Mouse (Mus musculus): ENCODE measurements at regions not wholly inside any gene's neighbourhood (a gene's known extent, or its start where the extent isn't known, plus 50 kb on each side); places are given as distances from the start of the nearest gene placed in this dataset.
"Not testable (repeated sequence)": the region's sequence is repeated elsewhere in the genome, so short reads cannot be mapped to it uniquely, and the experiment has no call there.

DNA sequence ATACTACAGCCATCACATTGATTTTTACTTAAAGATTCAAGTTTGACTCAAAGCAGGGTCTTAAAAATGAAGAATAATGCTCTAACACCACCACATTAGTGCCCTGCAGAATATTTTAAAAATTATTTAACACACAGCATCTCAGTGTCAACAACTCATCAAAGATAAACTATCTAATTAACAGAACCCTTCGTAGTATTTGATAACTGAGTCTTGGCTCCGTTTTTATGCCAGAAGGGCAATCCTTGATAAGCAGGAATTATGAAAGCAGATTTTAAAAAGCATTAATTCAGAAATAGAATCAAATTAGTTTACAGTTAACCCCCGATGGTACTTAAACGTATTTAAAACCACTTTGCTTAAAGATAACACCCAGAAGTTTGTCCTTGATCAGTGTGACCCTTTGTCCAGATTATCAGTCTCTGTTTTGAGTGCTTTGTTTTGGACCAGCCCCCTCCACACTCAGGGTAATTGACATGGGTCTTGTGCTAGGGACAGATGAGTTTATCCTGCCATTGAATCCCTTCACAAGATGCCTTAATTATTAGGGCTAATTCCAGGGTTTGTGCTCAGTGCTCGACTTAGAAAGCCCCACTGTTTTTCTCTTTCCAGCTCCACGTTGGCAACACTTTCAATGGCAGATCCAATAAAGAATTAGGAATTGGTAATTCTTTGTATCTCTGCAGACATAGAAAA, 69.4 kb upstream of the Dph6 start:
- DNase-seq (ENCODE audit: low spot score in 2 of 2), result no peak

DNA sequence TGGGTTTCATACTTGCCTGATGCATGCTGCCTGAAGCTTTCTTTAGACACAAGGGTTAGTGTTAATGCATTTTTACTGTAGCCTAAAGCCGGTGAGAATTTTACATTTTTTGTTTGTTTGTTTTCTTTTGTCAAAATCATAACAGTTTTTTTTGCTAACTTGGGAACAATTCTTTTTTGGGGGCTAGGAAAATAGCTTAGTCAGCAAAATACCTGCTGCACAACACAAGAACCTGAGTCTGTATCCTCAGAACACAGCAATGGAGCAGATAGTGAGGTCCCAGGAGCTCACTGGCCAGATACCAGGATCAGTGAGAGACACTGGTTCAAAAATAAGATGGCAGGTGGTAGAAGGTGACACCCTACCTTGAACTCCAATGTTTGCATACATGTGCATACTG, 72.4 kb upstream of the Dph6 start:
- no peak for DNase-seq (ENCODE audit: low spot score in 2 of 2)

DNA sequence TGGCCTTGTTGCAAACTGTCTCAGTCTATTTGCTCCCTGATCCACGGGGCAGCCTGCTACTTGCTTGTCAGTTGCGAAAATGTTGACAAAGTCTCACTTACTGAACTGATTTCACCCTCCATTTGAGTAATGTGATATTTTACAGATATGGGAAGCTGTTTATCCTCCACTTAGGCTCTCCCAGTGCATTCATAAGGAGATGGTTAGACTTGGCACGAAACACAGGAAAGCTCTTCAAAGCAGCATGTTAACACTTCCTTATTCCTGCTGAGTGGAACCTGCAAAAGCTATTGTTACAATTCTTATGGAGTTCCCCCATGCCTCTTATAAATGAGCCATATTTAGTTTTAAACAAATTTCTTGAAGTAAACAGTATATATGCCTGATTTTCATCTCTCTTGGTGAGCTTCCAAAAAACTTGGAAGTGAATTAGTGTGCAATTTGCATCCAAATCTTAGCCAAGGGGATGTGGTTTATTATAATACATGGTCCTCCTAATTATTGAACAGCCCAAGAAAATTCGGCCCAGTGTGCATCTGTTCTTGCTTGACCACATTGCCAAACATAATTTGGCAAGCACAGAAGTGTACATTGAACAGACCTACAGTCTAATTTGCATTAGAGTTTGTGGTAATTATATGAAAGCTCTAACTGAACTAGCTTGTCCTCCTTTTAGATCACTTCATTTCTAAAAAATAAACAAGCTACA, 80.3 kb upstream of the Dph6 start:
- DNase-seq (ENCODE audit: low spot score in 2 of 2), result no peak

DNA sequence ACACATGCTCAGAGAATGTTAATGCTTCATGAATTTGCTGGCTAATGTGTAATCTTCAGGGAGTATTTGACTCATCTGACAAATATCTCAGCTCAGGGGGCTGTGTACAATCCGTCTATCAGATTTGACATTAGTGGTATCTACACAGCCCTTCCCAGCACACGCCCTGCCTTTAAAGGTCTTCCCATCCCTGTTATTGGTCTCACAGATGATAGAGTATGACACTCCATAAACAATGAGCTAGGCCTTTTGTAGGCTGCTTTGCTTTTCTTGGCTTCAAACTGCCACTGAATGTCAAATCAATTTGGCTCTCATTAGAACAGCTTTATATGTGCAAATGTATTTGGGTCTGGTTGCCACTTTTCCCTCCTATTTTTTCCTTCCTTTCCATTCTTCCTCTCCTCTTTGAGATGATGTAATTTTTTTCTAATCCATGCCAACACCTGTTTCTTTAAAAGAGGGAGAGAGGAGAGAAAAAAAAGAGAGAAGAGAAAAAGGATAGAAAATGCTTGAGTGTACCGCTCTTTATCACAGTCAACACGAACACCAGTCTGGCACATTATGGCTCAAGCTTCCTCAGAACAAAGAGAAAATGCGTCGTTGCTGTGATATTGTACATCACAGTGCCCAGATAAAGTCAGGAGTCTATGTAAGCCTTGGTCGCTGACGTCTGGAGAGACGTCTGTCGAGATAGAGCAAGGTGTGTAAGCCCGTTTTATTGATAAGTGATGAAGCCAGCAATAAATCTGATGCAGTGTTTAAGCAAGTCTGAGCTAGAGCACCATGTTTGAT, 84.9 kb upstream of the Dph6 start:
- DNase-seq (ENCODE audit: low spot score in 2 of 2), result no peak

DNA sequence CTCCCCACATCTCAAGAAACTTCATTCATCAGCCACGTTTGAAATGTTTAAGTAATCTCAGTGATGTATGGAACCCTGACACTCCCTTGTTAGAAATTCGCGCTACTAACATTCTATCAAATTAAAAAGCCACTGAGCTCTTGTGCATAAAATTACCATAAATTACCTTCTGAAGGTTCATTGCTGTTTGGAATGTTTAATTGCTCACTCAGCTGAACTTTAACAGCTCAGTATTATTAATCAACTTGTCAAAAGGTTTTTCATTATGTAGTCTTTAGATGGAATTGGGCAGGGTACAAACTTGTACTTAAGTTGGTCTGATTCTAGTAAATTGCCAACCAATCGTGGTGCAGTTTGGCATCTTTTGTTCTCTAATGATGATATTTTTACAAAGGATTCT, 108.5 kb upstream of the Dph6 start:
- DNase-seq (ENCODE audit: low spot score in 2 of 2), result no peak

DNA sequence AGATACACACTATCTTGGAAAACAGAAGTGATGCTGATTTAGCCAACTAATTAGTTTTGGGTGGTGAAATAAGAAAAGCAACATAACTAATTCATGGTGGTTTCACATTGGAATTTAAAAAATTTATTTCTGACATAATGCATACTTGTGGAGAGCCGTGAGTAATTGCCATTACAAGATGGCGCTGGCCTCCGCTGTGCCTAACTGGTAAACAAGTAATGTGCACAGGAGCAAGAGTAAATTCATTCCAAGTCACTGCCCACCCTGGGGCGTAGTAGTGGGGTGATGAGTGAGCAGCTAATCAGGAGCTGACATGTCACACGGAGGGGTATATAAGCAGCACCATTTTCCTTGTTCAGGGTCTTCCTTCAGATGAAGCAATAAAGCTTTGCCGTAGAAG, 119.0 kb upstream of the Dph6 start:
- DNase-seq (ENCODE audit: low spot score in 2 of 2), result not testable (repeated sequence)

DNA sequence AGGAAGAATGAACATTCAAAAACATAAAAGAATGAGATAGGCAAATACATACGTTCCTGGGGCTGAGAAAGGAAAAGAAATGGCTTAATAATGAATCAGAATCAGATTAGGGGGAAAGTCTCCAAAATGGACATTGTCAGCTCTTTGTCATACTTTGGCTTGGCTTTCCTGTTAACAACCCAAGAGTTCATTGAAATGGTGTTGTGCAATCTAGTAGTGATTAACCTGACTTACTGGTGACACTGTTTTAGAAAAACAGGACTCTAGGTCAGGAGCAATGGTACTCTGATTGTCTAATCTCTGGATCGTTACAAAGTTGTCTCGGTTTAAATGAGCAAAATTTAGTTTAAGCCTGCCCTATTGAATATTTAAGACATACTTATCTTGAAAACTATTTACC, 119.5 kb upstream of the Dph6 start:
- DNase-seq (ENCODE audit: low spot score in 2 of 2), result no peak

DNA sequence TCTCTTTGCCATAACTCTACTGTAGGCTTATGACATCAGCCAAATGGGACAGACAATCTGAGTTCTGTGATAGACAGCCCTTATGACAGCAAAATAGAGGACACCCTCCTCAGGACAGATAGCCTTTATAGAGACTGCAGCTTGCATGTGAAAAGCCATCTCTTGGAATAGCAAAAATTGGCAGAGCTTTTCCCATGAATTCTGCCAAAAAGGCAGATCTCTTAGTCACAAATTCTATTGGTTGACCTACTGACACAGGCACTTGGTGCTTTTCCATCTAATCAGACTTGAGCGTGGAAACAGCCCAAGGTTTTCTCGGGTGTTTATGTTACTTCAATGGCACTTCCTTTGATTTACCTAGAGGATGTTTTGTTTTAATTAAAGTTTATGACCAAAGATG, 120.8 kb upstream of the Dph6 start:
- no peak for DNase-seq (ENCODE audit: low spot score in 2 of 2)

DNA sequence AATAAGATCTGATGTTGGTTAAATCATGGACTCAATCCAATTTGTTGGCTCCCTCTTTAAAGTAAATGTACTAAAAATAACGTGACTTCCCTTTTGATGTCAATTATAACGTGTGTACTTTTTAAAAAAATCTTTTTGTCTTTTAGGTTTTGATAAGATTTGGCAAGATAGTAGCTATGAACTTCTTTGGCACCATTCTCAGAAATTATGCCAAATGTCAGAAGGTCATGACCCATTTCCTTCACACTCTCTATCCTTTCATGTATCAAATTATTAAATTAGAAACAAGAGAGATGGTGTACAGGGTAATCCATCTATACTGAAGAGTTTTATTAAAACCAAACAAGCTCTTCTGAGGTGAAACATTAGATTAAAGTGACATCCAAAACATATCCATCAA, 121.4 kb upstream of the Dph6 start:
- DNase-seq (ENCODE audit: low spot score in 2 of 2), result no peak

DNA sequence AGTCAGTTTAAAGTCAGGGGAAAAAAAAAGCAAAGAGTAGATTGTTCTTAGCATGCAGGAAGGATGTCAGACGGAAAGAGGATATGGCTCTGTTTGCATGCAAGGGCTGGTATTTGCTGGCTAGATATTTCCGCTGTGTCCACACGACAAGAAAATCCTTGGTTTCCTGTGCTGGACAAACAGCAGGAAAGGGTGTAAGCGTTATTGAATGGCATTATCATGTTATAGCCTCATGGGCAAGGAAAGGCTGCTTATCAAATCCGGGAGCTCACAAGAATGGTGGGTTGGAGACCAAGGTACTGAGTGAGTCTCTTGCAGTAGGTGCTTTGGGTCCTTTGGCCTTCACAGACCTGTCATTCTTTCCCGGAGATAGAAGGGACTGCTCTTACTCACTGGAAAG, 127.7 kb upstream of the Dph6 start:
- DNase-seq (ENCODE audit: low spot score in 2 of 2), result no peak

DNA sequence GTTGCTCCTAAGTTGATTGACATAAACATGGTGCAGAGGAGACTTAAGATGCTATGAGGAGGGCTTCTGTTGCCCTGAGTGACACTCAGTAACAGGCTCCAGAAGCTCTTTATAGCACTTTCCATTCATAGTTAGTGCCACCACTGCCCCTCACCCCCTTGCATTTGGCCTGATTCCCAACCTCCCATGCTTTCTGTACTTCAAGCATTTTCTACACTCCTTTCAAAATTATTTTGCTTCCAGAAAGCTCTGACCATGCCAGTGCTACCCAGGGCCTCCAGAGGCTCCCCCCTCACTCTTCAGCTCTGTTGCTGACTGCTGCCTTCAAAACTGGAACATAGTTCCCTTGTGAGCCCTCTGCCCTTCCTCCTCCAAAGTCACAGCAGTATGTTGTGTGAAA, 129.4 kb upstream of the Dph6 start:
- no peak for DNase-seq (ENCODE audit: low spot score in 2 of 2)

DNA sequence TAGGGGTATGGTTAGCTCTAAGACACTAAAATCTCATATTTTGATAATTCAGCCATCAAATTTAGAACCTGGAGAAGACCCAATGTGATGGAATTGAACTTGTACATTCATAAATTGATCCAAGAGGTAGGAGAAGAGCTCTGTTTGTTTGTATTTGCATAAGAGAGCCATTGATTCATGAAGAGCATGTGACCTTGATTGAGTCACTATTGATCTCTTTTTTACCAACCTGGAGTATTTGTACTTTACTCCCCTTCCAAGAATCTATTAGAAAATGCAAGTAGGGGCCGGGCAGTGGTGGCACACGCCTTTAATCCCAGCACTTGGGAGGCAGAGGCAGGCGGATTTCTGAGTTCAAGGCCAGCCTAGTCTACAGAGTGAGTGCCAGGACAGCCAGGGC, 133.5 kb upstream of the Dph6 start:
- DNase-seq (ENCODE audit: low spot score in 2 of 2), result no peak

DNA sequence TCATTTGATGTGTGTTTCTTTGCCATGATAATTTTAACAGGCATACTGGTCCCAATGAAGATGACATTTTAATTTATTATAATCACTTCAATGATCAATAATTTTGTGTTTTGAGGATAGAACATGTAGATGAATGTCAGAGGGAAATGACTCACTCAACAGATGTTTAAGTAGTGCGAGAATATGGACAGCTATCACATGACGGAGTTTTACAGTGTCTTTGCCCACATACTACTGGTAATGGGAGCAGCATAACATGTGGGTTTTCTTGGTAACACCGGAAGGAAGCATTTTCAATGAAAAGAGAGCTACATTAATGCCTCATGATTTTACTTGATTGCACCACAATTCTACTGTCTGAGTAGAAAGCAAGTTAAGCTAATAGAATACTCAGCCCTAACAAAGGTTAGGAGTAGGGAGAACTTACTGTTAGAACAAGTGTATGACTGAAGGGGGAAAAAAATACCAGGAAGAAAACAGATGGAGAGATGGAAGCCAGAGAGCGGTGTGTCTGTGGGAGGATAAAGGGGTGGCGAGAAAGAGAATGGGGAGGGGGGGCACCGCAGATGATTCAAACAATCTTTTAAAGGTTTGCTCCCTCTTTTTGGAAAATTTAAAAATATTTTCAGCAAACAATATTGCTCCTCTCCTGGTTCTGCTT, 142.0 kb upstream of the Dph6 start:
- DNase-seq (ENCODE audit: low spot score in 2 of 2), result no peak

DNA sequence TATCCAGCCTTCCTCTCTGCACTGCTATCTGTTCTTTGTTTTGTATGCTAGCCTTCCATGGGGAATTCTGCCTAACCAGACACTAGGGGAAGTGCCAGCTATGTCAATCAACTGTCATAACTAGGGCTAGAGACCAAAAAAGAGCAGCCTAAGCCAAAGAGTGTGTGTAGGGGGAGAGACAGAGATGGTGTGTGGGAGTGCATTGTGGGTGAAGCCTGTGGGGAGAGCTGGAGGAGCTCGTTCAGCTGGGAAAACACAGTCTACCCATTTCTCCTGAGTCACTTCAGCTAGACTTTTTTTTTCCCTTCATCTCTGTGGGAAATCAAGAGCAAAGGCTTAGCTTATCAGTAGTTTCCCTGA, 142.5 kb upstream of the Dph6 start:
- no peak for DNase-seq (ENCODE audit: low spot score in 2 of 2)

DNA sequence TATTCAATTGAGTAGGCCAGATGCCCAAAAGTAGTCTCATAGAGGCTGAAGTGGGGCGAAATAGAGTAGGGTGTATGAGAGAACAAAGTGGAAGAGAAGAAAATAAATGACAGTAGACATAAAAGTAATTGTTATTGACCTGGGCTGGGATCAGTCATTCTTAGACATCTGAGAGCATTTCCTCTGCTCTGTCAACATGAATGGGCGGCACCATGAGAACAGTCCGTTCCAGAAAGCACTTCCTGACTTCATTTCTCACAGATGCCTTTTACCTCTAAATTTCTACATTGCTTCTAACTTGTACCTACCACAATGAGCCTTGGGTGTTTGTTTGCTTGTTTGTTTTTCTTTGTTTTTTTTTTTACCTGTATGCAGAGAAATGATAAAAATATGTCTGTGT, 148.5 kb upstream of the Dph6 start:
- no peak for DNase-seq (ENCODE audit: low spot score in 2 of 2)

DNA sequence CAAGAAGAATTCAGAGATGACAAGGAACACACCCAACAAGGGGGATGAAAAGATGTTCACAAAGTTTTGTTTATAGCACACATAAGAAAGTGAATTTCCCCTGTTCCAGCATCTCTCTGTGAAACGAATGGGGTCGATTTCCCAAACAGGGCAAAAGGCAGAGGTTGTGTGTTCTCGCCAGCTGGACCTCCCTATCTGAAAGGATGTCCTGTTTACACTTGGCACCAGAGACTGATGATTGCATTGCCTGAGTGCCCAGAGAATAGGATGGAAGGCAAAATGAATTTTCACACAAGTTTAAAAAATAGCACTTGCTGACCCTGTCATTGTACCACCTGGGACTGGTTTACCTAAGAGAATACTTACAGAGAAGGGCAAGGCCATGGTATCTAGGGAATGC, 149.2 kb upstream of the Dph6 start:
- no peak for DNase-seq (ENCODE audit: low spot score in 2 of 2)

DNA sequence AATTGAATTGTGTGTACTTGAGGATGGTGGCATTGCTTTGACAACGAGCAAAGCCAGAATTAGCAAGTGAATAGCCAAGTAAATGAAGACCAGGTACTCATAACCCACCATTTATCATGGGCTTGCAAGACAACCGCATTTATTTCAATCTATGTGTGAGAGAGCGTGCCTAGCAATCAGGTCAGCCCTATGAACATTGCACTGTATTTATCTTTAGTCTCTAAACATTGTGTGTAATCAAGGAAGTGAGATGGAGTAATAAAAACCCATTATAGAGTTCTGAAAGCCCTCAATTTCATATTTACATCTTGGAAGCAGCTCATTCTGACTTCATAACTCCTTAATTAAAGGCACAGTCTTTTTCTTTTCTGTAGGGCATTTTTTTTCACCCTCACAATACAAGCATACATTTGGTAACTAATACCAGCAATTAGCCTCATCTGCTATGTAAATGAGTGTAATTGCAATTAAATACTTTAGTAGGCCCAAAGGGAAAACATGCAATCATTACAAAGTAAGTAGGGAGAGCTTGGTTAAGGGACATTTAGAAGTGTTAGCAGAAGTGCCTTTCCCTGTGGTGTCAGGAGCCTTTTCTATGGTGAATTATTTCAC, 150.8 kb upstream of the Dph6 start:
- no peak for DNase-seq (ENCODE audit: low spot score in 2 of 2)

DNA sequence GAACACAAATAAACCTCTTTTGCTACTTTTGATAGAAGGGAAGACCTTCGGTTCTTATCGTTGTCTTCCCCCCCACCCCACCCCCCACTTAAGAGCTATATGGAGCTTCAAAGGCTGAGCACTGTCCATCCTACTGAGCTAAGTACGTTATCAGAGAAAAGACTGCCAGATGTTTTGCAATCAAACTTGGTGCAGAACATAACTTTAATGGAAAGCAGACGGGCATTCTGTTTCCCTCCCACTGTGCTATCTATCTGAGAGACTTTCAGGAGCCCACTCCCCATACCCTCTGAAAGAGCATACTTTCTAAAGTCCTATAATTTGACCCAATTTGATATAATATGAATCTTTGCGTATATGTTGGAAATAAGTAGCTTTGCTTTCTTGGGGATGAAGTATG, 153.3 kb upstream of the Dph6 start:
- DNase-seq (ENCODE audit: low spot score in 2 of 2), result no peak

DNA sequence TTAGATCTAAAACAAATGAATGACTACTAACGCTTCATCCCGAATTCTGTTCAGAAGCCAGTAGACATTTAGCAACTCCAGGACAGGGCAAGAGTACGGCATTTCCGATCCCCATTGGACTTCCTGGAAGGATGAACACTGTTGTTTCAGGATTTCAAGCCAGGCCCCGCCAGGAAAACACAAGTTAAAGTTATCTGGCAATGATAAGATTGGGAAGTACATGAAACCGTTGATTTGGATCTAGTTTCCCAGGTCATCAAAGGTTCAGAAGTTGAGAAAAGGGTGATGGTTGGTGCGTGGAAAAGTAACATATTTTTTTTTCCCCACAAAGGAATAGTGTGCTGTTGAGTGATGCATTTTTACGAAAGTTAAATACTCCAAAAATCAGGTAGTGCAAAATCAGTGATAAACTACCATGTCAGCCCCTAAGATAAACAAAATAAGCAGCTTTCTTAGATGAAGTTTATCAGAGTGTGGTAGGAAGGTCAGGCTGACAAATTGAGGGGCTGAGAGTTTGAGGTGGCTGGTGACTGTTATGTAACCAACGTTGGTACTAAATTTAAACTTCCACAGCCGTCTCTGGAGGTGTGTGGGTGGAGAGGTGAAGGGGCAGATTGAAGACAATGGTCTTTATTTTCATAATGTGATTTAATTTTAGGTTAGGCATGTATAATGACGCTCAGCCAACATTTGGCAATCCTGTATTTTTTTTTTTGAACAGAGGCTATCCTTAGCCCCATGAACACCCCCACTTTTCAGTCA, 157.6 kb upstream of the Dph6 start:
- no peak for DNase-seq (ENCODE audit: low spot score in 2 of 2)

DNA sequence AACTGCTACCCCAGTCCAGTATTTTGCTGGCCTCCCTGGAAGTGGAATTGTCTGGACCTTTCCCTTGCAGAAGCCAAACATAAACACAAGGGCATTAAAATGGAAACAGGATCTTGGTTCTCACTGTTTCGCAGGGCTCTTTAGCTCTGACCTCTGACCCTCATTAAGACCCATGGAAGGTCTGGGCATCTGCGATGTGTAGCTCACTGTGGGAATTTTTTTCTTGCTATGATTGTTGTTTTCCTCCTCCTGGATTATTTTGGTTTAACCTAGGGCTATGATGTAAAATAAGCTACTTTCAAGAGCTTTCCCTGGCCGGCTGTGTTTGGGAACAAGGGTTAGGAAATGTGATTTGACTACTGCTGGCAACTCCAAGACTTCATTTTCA, 158.1 kb upstream of the Dph6 start:
- DNase-seq (ENCODE audit: low spot score in 2 of 2), result no peak

DNA sequence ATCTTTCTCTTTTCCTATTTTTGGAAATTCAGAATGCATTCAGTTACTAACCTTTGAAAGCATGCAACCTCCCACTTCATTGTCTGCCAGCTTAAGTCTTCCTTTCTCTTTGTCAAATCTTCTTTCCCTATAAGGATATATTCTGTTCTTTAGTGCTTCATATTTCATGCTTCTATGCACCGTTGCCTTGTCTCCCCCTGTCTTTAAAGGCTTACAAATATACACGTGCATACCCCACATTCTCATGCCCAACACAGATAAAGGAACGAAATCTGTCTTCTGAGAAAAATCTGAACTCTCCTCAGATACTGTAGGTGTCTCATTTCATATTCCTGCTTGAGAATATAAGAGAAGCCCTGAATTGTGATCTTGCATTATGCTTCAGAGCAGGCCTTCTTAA, 167.9 kb upstream of the Dph6 start:
- DNase-seq (ENCODE audit: low spot score in 2 of 2), result no peak
